Mouse (Mus musculus) myocyte (in vitro differentiated cells): Measurements from ENCODE around the gene Qk. TPM values are rescaled to one million over a fixed set of nuclear protein-coding genes. Genes with fewer than 3 reads are reported as not detected.

Source experiments
- H3K27me3 ChIP-seq: one replicate; pipeline ENCODE4 v1.6.1; 2011; ENCODE audit not compliant: control insufficient read depth, insufficient read depth, insufficient read length
- H3K36me3 ChIP-seq: one replicate; pipeline ENCODE4 v1.6.1; 2011; ENCODE audit not compliant: control insufficient read depth, insufficient read depth
- H3K4me2 ChIP-seq: one replicate; pipeline ENCODE4 v1.6.1; 2011; ENCODE audit warnings: low read depth, control low read depth
- H3K4me3 ChIP-seq: one replicate; pipeline ENCODE4 v1.5.1; 2011; ENCODE audit warnings: mild to moderate bottlenecking, control low read depth, moderate library complexity
- H3K79me2 ChIP-seq: one replicate; pipeline ENCODE4 v1.6.1; 2011; ENCODE audit not compliant: control insufficient read depth, insufficient read depth
- H3ac ChIP-seq: one replicate; pipeline ENCODE4 v1.6.1; 2011; ENCODE audit not compliant: control insufficient read depth, insufficient read length
- CEBPB ChIP-seq: IDR thresholded peaks from 2 replicates; pipeline ENCODE4 v1.6.1; 2011; ENCODE audit warnings: mild to moderate bottlenecking, moderate library complexity; ENCODE audit not compliant: poor library complexity, insufficient read depth, severe bottlenecking
- E2F4 ChIP-seq: IDR thresholded peaks from one replicate; pipeline ENCODE4 v1.6.1; 2011; ENCODE audit warnings: mild to moderate bottlenecking, control low read depth, moderate library complexity; ENCODE audit not compliant: insufficient read depth
- MAX ChIP-seq: IDR thresholded peaks from one replicate; pipeline ENCODE4 v1.6.1; 2011; ENCODE audit warnings: low read depth, mild to moderate bottlenecking, control low read depth
- MYOD1 ChIP-seq, 3 experiments: IDR thresholded peaks; one replicate each; pipeline ENCODE4 v1.6.1; 2011; ENCODE audit warnings: control low read depth in 2 of 3, low read depth in 2 of 3, mild to moderate bottlenecking in 2 of 3, moderate library complexity in 1 of 3; ENCODE audit not compliant: insufficient read length in 2 of 3, control insufficient read depth in 1 of 3
- MYOG ChIP-seq, 3 experiments: IDR thresholded peaks; one replicate each; pipeline ENCODE4 v1.6.1; 2011; ENCODE audit warnings: control low read depth in 2 of 3, low read depth in 2 of 3, mild to moderate bottlenecking in 2 of 3; ENCODE audit not compliant: insufficient read length in 2 of 3, control insufficient read depth in 1 of 3, insufficient read depth in 1 of 3
- POLR2A ChIP-seq: IDR thresholded peaks from one replicate; pipeline ENCODE4 v1.6.1; 2011; ENCODE audit warnings: low read depth, mild to moderate bottlenecking, control low read depth, moderate library complexity; ENCODE audit not compliant: insufficient read length
- POLR2AphosphoS2 ChIP-seq: IDR thresholded peaks from one replicate; pipeline ENCODE4 v1.6.1; 2011; ENCODE audit warnings: low read depth, control low read depth; ENCODE audit not compliant: insufficient read length
- REST ChIP-seq: IDR thresholded peaks from one replicate; pipeline ENCODE4 v1.6.1; 2011; ENCODE audit warnings: mild to moderate bottlenecking, control low read depth, moderate library complexity; ENCODE audit not compliant: insufficient read depth, insufficient read length
- SRF ChIP-seq: IDR thresholded peaks from one replicate; pipeline ENCODE4 v1.6.1; 2011; ENCODE audit warnings: low read depth; ENCODE audit not compliant: control insufficient read depth, insufficient read length
- TCF12 ChIP-seq: IDR thresholded peaks from one replicate; pipeline ENCODE4 v1.6.1; 2011; ENCODE audit warnings: mild to moderate bottlenecking, control low read depth; ENCODE audit not compliant: poor library complexity, insufficient read depth, severe bottlenecking
- TCF3 ChIP-seq: IDR thresholded peaks from one replicate; pipeline ENCODE4 v1.6.1; 2011; ENCODE audit warnings: low read depth, control low read depth; ENCODE audit not compliant: insufficient read length
- USF1 ChIP-seq: IDR thresholded peaks from one replicate; pipeline ENCODE4 v1.6.1; 2011; ENCODE audit warnings: low read depth, mild to moderate bottlenecking, control low read depth, moderate library complexity
- polyA plus RNA-seq: library from polyadenylated mRNA; unstranded; fragments of >200 nt; fragmentation: generic; extraction: Trizol; gene quantifications from one replicate; pipeline ENCODE4 v1.2.1, GENCODE M21; 2012; ENCODE audit warnings: missing spikeins

Qk gene
- 85.6 TPM for polyA plus RNA-seq

DNA sequence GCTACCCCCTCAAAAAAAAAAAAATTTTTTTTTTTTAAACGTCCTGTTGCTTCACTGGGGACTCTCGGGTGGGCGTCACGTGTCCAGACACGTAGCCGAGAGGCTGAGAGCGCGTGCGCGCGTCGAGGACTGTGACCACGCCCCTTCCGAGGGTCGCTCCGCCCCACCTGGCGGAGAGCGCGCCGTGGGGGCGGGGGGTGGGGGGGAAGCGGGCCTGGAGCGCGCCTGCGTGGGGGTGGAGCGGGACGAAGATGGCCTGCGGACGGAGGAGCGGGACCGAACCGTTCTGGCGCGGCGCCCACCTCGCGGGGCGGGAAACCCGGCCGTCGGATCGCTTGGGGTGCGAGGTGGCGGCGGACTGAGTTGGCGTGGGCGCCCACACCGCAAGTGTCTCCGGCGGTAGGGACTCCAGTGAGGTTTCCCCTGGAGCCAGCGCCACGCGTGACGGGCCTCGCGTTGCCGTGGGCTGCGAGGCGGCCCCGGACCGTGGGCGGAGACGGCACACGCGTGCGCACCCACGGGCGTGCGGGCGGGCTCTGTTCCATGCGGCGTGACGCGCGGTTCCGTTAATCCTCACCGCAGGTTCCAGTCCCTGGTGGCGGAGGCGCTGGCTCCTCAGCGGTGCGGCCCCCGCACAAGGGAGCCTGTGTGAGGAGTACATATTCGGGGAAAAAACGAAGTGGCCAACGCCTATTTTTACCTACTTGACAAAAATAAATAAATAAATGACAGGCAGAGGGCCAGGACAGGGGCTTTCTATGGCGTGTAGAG, at the start of gene Qk:
Gene Qk, minus strand, starts transcription at position 170 of the 771 bp plus-strand sequence.
- Histone ChIP-seq H3K79me2 (peaks cover 60% of the 10 kb centered on the region), H3K27me3 (no peaks in the 10 kb centered on the region), H3K36me3 (no peaks in the 10 kb centered on the region), H3ac (peak within 1 kb of the TSS; percentile 41), H3K4me2 (peak within 1 kb of the TSS; percentile 61), H3K4me3 (peak within 1 kb of the TSS; percentile 68)
- TF ChIP-seq MYOG (IDR thresholded peaks at IDR 0.05; ENCODE audit: control insufficient read depth in 1 of 3, insufficient read depth in 1 of 3, insufficient read length in 2 of 3, low read depth in 2 of 3): peak in 1 of 3 experiments; percentile 18
- peak; percentile 94 for TF ChIP-seq USF1
- peak; percentile 8 for TF ChIP-seq TCF3
- TF ChIP-seq POLR2A: peak; percentile 73
- TF ChIP-seq POLR2AphosphoS2: peak; percentile 85
- peak in 1 of 3 experiments; percentile 55 for TF ChIP-seq MYOD1 (IDR thresholded peaks at IDR 0.05; ENCODE audit: control insufficient read depth in 1 of 3, insufficient read length in 2 of 3, low read depth in 2 of 3)
- no peak for TF ChIP-seq SRF
- TF ChIP-seq TCF12: no peak
- no peak for TF ChIP-seq CEBPB
- no peak for TF ChIP-seq E2F4
- TF ChIP-seq MAX: no peak
- no peak for TF ChIP-seq REST

DNA sequence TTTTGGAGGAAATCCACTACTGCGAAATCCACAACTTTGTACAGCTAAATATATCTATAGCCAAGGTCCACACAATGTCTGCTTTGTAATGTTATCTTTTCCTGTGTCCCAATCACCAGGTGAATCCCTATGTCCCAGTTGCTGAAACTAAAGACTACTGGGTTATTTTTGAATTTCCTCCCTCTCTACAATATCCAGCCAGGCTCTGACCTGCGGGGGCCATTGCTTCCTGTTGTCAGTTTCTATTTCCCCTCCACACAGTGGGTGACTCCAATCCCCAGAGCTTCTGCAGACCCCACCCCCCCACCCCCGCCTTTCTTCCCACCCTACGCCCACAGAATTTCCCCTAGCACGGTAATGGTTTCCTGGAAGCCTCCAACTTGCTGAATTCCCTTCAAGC, 47.4 kb upstream of the Qk start:
- H3ac ChIP-seq: no peak overlapping the region
- H3K4me3 ChIP-seq: no peak overlapping the region
- no peaks in the 10 kb centered on the region for H3K27me3 ChIP-seq
- no peak overlapping the region for H3K4me2 ChIP-seq
- TF ChIP-seq TCF3: no peak
- no peak for TF ChIP-seq MYOD1 (IDR thresholded peaks at IDR 0.05; ENCODE audit: control insufficient read depth in 1 of 3, insufficient read length in 2 of 3, low read depth in 2 of 3)
- TF ChIP-seq CEBPB: no peak
- TF ChIP-seq E2F4: no peak
- TF ChIP-seq TCF12: no peak
- TF ChIP-seq POLR2AphosphoS2: no peak
- TF ChIP-seq MYOG (IDR thresholded peaks at IDR 0.05; ENCODE audit: control insufficient read depth in 1 of 3, insufficient read depth in 1 of 3, insufficient read length in 2 of 3, low read depth in 2 of 3): no peak
- no peak for TF ChIP-seq SRF
- H3K36me3 ChIP-seq: no peaks in the 10 kb centered on the region
- H3K79me2 ChIP-seq: no peaks in the 10 kb centered on the region

DNA sequence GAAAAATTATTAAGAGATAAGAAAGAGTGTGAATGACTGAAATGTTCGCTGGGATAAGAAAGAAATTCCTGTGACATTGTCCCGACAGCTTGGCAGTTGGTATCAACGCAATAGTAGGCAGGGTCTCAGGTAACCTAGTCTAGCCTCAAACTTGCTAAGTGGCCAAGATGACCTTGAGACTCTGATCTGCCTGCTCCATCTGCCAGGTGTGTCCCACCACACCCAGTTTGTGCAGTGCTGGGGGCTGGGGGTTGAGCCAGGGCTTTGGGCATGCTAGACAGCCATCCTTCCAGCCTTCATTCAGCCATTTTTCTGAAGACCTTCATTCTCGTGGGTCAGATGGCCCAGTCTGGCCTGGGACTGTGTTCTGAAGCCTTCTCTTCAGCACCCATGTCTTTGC, 46.9 kb upstream of the Qk start:
- H3K4me3 ChIP-seq: no peak overlapping the region
- no peaks in the 10 kb centered on the region for H3K36me3 ChIP-seq
- no peak overlapping the region for H3ac ChIP-seq
- no peaks in the 10 kb centered on the region for H3K27me3 ChIP-seq
- no peak for TF ChIP-seq POLR2AphosphoS2
- no peak for TF ChIP-seq TCF12
- TF ChIP-seq MAX: no peak
- no peak for TF ChIP-seq MYOD1 (IDR thresholded peaks at IDR 0.05; ENCODE audit: control insufficient read depth in 1 of 3, insufficient read length in 2 of 3, low read depth in 2 of 3)
- TF ChIP-seq USF1: no peak
- TF ChIP-seq E2F4: no peak
- TF ChIP-seq SRF: no peak
- no peak overlapping the region for H3K4me2 ChIP-seq
- H3K79me2 ChIP-seq: no peaks in the 10 kb centered on the region

DNA sequence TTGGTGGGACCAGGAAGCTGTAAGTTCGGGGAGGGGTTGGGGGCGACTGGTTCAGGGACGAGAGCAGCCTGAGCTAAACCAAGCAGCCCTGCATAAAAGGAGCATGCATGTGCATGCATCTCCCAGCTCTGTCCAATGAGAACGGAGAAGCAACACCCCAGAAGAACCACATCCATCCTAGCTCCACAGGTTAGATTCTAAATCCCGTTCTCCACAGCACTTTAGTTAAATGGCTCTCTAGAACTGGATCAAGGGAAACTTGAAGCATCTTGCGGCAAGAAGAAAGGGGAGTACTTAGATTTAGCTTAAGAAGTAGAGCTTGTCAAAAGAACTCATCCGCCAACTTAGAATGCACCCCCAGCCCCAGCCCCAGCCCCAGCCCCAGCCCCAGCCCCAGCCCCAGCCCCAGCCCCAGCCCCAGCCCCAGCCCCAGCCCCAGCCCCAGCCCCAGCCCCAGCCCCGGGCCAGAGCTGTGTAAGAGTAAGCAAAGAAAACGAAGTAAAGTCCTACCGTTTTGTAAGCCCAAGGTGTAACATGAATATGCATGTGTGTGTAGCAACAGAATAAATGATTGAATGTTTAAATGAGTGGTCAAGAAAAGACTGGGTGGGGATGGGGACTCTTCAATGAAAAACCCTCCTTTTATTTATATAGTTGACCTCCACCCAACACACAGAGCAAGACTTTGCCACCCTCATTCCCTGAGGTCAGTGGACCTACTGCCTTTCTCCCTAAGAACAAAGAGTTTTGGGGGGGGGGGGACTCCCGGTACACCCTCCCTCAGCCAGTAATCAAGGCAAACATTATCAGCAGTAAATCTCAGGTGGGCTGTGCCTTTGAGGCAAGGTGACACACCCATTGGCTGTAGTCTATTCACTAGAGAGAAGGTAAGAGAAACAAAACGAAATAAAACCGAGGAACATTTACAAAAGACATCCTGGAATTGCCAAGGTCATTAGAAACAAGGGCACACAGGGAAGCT, 46.1 kb upstream of the Qk start:
- H3K4me2 ChIP-seq: no peak overlapping the region
- H3K36me3 ChIP-seq: no peaks in the 10 kb centered on the region
- H3K4me3 ChIP-seq: no peak overlapping the region
- H3K27me3 ChIP-seq: no peaks in the 10 kb centered on the region
- TF ChIP-seq REST (no peak), POLR2AphosphoS2 (no peak), MYOG (IDR thresholded peaks at IDR 0.05; ENCODE audit: control insufficient read depth in 1 of 3, insufficient read depth in 1 of 3, insufficient read length in 2 of 3, low read depth in 2 of 3) (no peak), MYOD1 (IDR thresholded peaks at IDR 0.05; ENCODE audit: control insufficient read depth in 1 of 3, insufficient read length in 2 of 3, low read depth in 2 of 3) (no peak)
- H3ac ChIP-seq: no peak overlapping the region
- H3K79me2 ChIP-seq: no peaks in the 10 kb centered on the region

DNA sequence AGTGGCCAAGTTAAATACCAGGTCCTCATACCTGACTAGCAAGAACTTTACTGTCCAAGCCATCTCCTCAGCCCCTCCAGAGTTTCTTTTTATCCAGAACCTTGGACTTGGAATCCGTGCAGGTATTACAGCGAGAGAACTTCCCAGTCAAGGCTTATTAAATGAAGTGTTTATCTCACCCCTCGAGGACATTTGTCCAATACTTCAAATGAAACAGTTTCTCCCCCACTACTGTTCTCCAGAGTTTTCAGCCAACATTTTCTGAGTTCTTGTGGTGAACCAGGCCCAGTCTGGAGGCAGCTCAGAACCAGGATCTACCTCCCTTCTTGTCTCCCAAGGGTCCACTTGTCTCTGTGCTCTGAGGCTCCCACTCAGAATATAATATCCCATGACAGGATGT, 43.5 kb upstream of the Qk start:
- no peak for TF ChIP-seq CEBPB
- no peak for TF ChIP-seq MYOD1 (IDR thresholded peaks at IDR 0.05; ENCODE audit: control insufficient read depth in 1 of 3, insufficient read length in 2 of 3, low read depth in 2 of 3)
- TF ChIP-seq MAX: no peak
- Histone ChIP-seq H3K36me3 (no peaks in the 10 kb centered on the region), H3K79me2 (no peaks in the 10 kb centered on the region), H3K4me3 (no peak overlapping the region), H3ac (no peak overlapping the region), H3K4me2 (no peak overlapping the region), H3K27me3 (no peaks in the 10 kb centered on the region)
